Mouse (Mus musculus): ENCODE measurements around the gene Pptc7.

Pptc7 gene

GRCm38 (mm10) chr5:122288147-122288811 is 4.1 kb downstream of the Pptc7 start:
- in situ Hi-C loops (cut with MboI; ENCODE audit: low pct_unique_long_range_greater_than_20kb in 1 of 2, low sequenced_read_pairs in 2 of 2, unreplicated experiment in 1 of 2): no loop called here

GRCm38 (mm10) chr5:122291149-122291548 is 7.0 kb downstream of the Pptc7 start:
- in situ Hi-C loops (cut with MboI; ENCODE audit: low pct_unique_long_range_greater_than_20kb in 1 of 2, low sequenced_read_pairs in 2 of 2, unreplicated experiment in 1 of 2): no loop called here

GRCm38 (mm10) chr5:122291553-122292339 is 7.6 kb downstream of the Pptc7 start:
- in situ Hi-C loops (cut with MboI; ENCODE audit: low pct_unique_long_range_greater_than_20kb in 1 of 2, low sequenced_read_pairs in 2 of 2, unreplicated experiment in 1 of 2): no loop called here

GRCm38 (mm10) chr5:122293131-122293530 is 9.0 kb downstream of the Pptc7 start:
- in situ Hi-C loops (cut with MboI; ENCODE audit: low pct_unique_long_range_greater_than_20kb in 1 of 2, low sequenced_read_pairs in 2 of 2, unreplicated experiment in 1 of 2): no loop called here

- in situ Hi-C loops (cut with MboI; ENCODE audit: low pct_unique_long_range_greater_than_20kb in 1 of 2, low sequenced_read_pairs in 2 of 2, unreplicated experiment in 1 of 2): no loop called here
These were observed 10.1 kb downstream of the Pptc7 start for GRCm38 (mm10) chr5:122294219-122294735.

- in situ Hi-C loops (cut with MboI; ENCODE audit: low pct_unique_long_range_greater_than_20kb in 1 of 2, low sequenced_read_pairs in 2 of 2, unreplicated experiment in 1 of 2): no loop called here
These were observed 11.2 kb downstream of the Pptc7 start for GRCm38 (mm10) chr5:122295113-122295935.

GRCm38 (mm10) chr5:122300071-122300518 is 15.9 kb downstream of the Pptc7 start:
- in situ Hi-C loops (cut with MboI; ENCODE audit: low pct_unique_long_range_greater_than_20kb in 1 of 2, low sequenced_read_pairs in 2 of 2, unreplicated experiment in 1 of 2): no loop called here

- in situ Hi-C loops (cut with MboI; ENCODE audit: low pct_unique_long_range_greater_than_20kb in 1 of 2, low sequenced_read_pairs in 2 of 2, unreplicated experiment in 1 of 2): no loop called here
These were observed 18.9 kb downstream of the Pptc7 start for GRCm38 (mm10) chr5:122302810-122303745.

GRCm38 (mm10) chr5:122303937-122304336 is 19.8 kb downstream of the Pptc7 start:
- in situ Hi-C loops (cut with MboI; ENCODE audit: low pct_unique_long_range_greater_than_20kb in 1 of 2, low sequenced_read_pairs in 2 of 2, unreplicated experiment in 1 of 2): no loop called here

GRCm38 (mm10) chr5:122304541-122304940 is 20.4 kb downstream of the Pptc7 start:
- in situ Hi-C loops (cut with MboI; ENCODE audit: low pct_unique_long_range_greater_than_20kb in 1 of 2, low sequenced_read_pairs in 2 of 2, unreplicated experiment in 1 of 2): no loop called here

GRCm38 (mm10) chr5:122305472-122305871 is 21.3 kb downstream of the Pptc7 start:
- in situ Hi-C loops (cut with MboI; ENCODE audit: low pct_unique_long_range_greater_than_20kb in 1 of 2, low sequenced_read_pairs in 2 of 2, unreplicated experiment in 1 of 2): no loop called here

GRCm38 (mm10) chr5:122306536-122306935 is 22.4 kb downstream of the Pptc7 start:
- in situ Hi-C loops (cut with MboI; ENCODE audit: low pct_unique_long_range_greater_than_20kb in 1 of 2, low sequenced_read_pairs in 2 of 2, unreplicated experiment in 1 of 2): no loop called here

- in situ Hi-C loops (cut with MboI; ENCODE audit: low pct_unique_long_range_greater_than_20kb in 1 of 2, low sequenced_read_pairs in 2 of 2, unreplicated experiment in 1 of 2): no loop called here
These were observed 26.5 kb downstream of the Pptc7 start for GRCm38 (mm10) chr5:122310699-122311098.

- in situ Hi-C loops (cut with MboI; ENCODE audit: low pct_unique_long_range_greater_than_20kb in 1 of 2, low sequenced_read_pairs in 2 of 2, unreplicated experiment in 1 of 2): no loop called here
These were observed 27.5 kb downstream of the Pptc7 start for GRCm38 (mm10) chr5:122311692-122312091.

GRCm38 (mm10) chr5:122312346-122312745 is 28.2 kb downstream of the Pptc7 start:
- in situ Hi-C loops (cut with MboI; ENCODE audit: low pct_unique_long_range_greater_than_20kb in 1 of 2, low sequenced_read_pairs in 2 of 2, unreplicated experiment in 1 of 2): no loop called here

- in situ Hi-C loops (cut with MboI; ENCODE audit: low pct_unique_long_range_greater_than_20kb in 1 of 2, low sequenced_read_pairs in 2 of 2, unreplicated experiment in 1 of 2): no loop called here
These were observed 28.9 kb downstream of the Pptc7 start for GRCm38 (mm10) chr5:122312942-122313684.

- in situ Hi-C loops (cut with MboI; ENCODE audit: low pct_unique_long_range_greater_than_20kb in 1 of 2, low sequenced_read_pairs in 2 of 2, unreplicated experiment in 1 of 2): no loop called here
These were observed 31.0 kb downstream of the Pptc7 start for GRCm38 (mm10) chr5:122314966-122315667.

All from mouse embryonic stem cell (cell line).